Mouse (Mus musculus) kidney, adult 11 months (tissue): ENCODE data around the gene Foxm1.

Experiments used
- DNase-seq: peaks from one replicate; pipeline ENCODE4 v3.0.0; 2022

Foxm1 gene

GRCm38 (mm10) chr6:128425046-128425445 is 62.3 kb downstream of the Foxm1 start:
- DNase-seq: no peak
